Mouse (Mus musculus) megakaryocyte-erythroid progenitor cell, adult 5 weeks (primary cell): ENCODE measurements around the gene Cttnbp2. TPM values are rescaled to one million over a fixed set of nuclear protein-coding genes. Genes with fewer than 3 reads are reported as not detected.

ENCODE experiments used
- polyA plus RNA-seq: library from polyadenylated mRNA; stranded (reverse); fragments of >175 nt; gene quantifications from 2 replicates; pipeline ENCODE4 v1.2.3, GENCODE M21; 2012

Cttnbp2 gene
- 0.03 TPM in 1 of 2 replicates, not detected in the other for polyA plus RNA-seq

GRCm38 (mm10) chr6:18514480-18515352, at the start of gene Cttnbp2:
Cttnbp2 (minus strand) TSS chr6:18514843.

